Mouse (Mus musculus) layer of hippocampus, adult 11-12 months (tissue): ENCODE data around the gene Stx16.

Experiments used
- DNase-seq: peaks from one replicate; pipeline ENCODE4 v3.0.0; 2022; ENCODE audit warnings: low spot score

The Stx16 gene

DNA sequence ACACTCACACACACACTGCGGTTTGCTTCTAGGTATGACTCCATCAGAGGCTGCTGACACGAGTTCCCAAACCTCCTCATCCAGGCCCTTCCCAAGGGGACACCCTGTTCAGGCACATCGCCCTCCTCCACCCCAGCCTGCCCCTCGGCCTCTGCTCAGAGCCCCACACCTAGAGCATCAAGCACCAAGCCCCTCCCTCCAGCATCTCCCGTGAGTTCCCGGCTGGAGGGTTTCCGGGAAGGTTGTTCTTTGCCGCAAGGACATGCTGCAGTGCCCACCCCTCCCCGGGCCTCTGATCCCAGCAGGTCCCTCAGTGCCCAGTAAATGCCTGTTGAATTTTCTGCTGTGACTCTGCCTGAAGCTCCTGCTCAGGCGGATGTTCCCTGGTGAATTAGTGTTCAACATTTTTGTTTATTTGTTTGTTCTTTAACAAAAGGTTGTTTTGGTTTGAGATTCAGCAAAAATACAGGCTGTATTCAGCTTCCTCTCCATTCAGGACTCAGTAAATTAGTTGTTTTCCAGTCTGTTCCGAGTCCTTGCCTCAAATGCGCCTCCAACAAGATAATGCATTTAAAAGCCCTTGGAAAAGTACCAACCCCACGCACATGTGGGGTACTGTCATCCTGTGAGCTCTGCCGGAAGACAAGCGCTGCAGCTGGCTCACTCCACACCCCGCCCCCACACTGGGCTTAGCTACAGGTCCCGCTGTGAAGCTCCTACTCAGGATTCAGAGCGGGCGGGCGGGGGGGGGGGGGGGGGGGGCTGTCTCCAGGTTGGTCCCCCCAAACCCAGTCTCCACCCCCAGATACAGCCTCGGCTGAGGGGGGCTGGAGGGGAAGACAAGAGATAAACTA is 50.6 kb downstream of the Stx16 start:
- DNase-seq, result peak; percentile 66

DNA sequence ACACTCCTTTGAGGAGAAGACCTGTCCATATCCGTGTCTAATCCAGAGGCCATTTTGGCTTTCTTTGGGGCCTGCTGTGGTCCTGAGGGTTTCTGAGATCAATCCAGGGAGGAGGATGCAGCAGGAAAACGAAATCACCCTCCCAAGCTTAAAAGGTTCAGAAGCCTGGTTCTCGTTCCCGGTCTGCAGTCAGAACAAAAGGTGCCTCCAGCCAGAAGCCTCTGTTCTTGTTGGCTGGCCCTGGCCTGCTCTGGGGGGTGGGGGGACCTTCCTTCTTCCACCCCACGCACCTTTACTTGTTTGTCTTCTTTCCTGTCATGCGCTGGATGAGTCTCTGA is 51.2 kb downstream of the Stx16 start:
- DNase-seq, result no peak

DNA sequence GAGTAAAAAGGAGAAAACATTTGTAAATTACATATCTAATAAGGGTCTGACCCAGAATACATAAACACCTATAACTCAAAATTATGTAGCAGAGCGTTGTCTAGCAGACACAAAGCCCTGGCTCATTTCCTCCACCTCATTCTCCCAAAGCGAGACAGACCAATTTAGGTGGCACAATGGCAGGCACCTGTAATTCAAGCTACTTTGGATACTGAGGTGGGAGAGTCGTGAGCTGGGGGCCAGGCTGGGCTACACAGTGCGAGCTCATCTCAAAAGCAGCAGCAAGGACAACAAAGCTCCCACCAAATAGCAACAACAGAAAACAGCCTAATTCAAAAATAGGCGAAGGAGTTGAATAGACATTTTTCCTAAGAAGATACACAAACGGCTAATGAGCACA is 52.8 kb downstream of the Stx16 start:
- no peak for DNase-seq

DNA sequence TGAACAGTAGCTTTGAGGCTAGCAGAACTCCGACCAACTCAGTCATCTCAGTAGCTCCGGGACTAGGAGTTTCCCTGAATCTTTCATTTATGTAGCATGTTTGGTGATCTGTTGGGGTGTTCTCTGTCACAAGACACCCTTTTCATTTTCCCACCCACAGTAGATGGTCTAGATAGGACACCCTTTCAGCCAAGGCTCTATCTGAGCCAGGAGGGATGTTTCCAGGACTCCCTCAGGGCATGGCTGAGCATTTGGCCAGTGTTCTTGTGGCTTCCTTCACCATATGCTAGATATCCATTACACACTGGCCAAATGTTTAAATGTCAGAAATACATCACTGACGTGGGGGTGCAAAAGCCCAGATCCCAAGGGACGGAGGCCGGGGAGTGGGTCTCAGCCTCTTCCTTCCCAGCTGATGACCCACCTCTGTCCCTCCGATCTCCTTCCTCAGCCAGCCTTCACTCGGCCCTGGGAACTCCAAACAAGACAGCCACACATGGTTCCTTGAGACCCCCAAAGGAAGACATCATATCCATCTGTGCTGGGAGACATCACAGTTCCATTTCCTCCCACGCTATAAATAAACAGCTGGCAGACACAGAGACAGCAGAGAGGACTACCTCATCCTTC is 54.5 kb downstream of the Stx16 start:
- no peak for DNase-seq

DNA sequence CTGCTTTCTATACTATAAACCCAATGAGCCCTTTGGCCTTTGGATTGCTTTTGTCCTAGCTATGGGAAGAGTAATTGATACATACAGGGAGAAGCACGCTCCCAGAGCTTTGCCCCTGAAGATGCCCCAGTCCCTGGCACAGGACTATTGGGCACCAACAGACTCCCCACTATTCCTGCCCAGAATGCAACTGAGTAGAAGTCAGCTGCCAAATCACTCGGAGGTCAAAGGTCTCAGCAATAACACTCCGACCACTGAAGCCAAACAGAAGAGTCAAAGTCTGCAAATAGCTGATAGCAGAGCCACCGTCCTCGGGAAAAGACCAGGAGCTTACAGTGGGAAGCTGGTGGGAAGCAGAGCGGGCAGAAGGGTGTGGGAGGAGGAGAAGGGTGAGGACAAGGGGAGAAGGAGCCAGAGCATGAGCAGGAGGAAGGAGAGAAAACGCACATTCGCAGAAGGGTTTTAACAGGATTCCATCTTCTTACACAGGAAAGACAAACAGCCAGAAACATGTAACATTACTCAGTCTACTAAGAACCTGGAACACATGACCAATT is 56.4 kb downstream of the Stx16 start:
- no peak for DNase-seq
